Mouse (Mus musculus) lung, postnatal 0 days (tissue): Measurements from ENCODE around the gene Klf9. TPM values are rescaled to one million over a fixed set of nuclear protein-coding genes. Genes with fewer than 3 reads are reported as not detected.

Experiments
- ATAC-seq: fragments of 200-750 bp; cut with Nextera tagmentation; 2 replicates; pipeline ENCODE4 v1.8.0; 2017; ENCODE audit warnings: moderate library complexity
- DNase-seq: peaks from one replicate; pipeline ENCODE4 v3.0.0-alpha.2; 2016; ENCODE audit warnings: low spot score
- H3K27ac ChIP-seq: fragments of 300-500 bp; sonication (generic); 2 replicates; pipeline ENCODE4 v1.5.1; 2014; ENCODE audit warnings: antibody characterized with exemption, mild to moderate bottlenecking, low read length, mixed read lengths
- H3K27me3 ChIP-seq: fragments of 300-500 bp; sonication (generic); replicated peaks from 2 replicates; pipeline ENCODE4 v1.6.1; 2014; ENCODE audit warnings: low read length, mixed read lengths; ENCODE audit not compliant: insufficient read depth
- H3K36me3 ChIP-seq: fragments of 300-500 bp; sonication (generic); 2 replicates; pipeline ENCODE4 v1.6.1; 2014; ENCODE audit warnings: low read length, mixed read lengths; ENCODE audit not compliant: insufficient read depth
- H3K4me1 ChIP-seq: fragments of 300-500 bp; sonication (generic); 2 replicates; pipeline ENCODE4 v1.6.1; 2014; ENCODE audit warnings: antibody characterized with exemption, low read depth, low read length, mixed read lengths; ENCODE audit not compliant: insufficient read depth
- H3K4me2 ChIP-seq: fragments of 300-500 bp; sonication (generic); replicated peaks from 2 replicates; pipeline ENCODE4 v1.6.1; 2014; ENCODE audit warnings: low read depth, mild to moderate bottlenecking, low read length, moderate library complexity, mixed read lengths
- H3K4me3 ChIP-seq: fragments of 300-500 bp; sonication (generic); 2 replicates; pipeline ENCODE4 v1.5.1; 2014; ENCODE audit warnings: low read depth, low read length
- H3K9ac ChIP-seq: fragments of 300-500 bp; sonication (generic); replicated peaks from 2 replicates; pipeline ENCODE4 v1.6.1; 2014; ENCODE audit warnings: low read depth, mild to moderate bottlenecking
- H3K9me3 ChIP-seq: fragments of 300-500 bp; sonication (generic); 2 replicates; pipeline ENCODE4 v1.6.1; 2016; ENCODE audit warnings: low read length, mixed read lengths
- CTCF ChIP-seq: IDR thresholded peaks from 2 replicates; pipeline ENCODE4 v1.5.1; 2016; ENCODE audit warnings: antibody characterized with exemption, mild to moderate bottlenecking
- EP300 ChIP-seq: IDR thresholded peaks from 2 replicates; pipeline ENCODE4 v1.6.1; 2016; ENCODE audit warnings: antibody characterized with exemption, mild to moderate bottlenecking, control low read depth
- WGBS: fragments of 180-500 bp; shearing (Covaris S2); extraction: QIAGEN DNeasy Blood & Tissue Kit; methylation state at CpG from one replicate; pipeline ENCODE4 v1.1.7; 2014; 5-methylcytosine and 5-hydroxymethylcytosine counted together
- polyA plus RNA-seq: library from polyadenylated mRNA; unstranded; fragments of >200 nt; fragmentation: Nextera tagmentation; extraction: Ambion mirVana; gene quantifications from 2 replicates; pipeline ENCODE4 v1.2.1, GENCODE M21; 2015

Klf9 gene
- polyA plus RNA-seq, 1 experiment from 2014 or later, result 46.2 TPM

DNA sequence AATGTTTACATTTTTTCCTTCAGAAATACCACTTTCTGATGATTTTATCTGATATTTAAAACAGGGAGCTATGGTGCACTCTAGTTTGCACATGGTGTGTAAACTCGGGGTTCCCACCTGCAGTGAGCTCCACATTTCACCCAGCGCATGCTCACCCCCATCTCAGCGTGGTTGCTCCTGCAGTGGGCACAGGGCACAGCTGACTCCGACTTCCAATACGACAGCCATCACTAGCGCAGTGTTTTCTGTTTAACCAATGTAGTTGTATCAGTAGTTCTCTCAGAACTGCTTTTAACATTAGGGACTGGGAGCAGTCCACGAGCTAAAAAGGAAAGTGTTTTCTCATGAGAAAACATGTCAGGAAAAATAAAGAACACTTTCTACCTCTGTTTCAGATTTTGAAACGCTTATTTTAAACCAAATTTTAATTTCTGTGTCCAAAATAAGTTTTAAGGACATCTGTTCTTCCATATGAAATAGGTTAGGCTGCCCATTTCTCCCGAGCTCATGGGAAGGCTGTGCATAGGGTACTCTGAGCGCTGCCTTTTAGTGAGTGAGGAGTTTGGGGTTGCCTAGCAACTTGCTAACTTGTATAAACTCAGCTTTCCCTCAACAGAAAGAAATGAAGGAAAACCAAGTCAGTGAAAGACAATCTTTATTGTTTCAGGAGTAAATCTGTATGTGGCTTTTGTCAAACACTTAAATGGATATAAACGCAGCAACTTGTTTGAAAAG is 25.7 kb downstream of the Klf9 start:
- H3K27me3 ChIP-seq, result no peaks in the 10 kb centered on the region
- DNase-seq (no peak), ATAC-seq (no peak)
- no peak for TF ChIP-seq EP300
- TF ChIP-seq CTCF, result no peak
- WGBS, result 74% methylated on average over 11 of the region's 11 CpGs
- H3K27ac ChIP-seq, result no peak overlapping the region
- no peaks in the 10 kb centered on the region for H3K9me3 ChIP-seq
- no peak overlapping the region for H3K4me3 ChIP-seq
- no peaks in the 10 kb centered on the region for H3K4me1 ChIP-seq
- H3K36me3 ChIP-seq, result no peaks in the 10 kb centered on the region; the same call in 1 of the 2 replicates
- no peak overlapping the region for H3K9ac ChIP-seq
- H3K4me2 ChIP-seq, result no peak overlapping the region

DNA sequence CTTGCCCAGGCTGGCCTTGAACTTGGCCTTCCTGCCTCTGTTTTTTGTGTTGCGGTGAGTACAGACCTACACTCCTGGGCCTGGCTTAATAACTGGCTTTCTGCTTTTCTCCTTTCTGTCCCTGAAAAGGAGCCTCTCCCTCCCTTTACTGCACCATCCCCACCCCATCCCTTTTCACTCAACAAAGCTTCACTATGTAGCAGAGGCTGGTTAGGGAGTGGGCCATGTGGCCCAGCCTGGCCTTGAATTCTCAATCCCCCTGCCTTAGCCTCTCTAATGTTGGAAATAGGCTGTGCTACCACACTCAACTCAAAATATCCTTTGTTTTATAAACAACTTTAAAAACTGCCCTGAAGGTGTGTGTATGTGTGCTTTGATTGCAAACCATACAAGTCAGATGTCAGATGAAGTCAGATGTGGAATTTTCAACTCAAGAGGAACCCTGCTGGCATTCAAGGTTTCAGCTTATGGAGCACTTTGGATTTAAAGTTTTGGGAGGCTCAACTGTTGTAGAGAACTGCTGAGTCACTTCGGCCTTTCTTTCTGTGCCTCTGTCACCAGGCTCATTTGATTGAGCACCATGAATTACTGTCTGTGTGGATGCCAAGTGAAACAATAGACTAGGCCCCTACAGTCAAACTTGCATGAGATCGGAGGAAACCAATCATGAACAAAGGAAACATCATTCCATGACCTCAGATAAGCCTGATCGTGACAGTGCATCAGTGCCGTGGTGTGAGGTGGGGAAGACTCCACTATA is 28.1 kb downstream of the Klf9 start:
- no peak overlapping the region for H3K9ac ChIP-seq
- no peaks in the 10 kb centered on the region; the same call in 1 of the 2 replicates for H3K36me3 ChIP-seq
- no peak overlapping the region for H3K4me2 ChIP-seq
- no peaks in the 10 kb centered on the region for H3K9me3 ChIP-seq
- no peaks in the 10 kb centered on the region for H3K4me1 ChIP-seq
- H3K27ac ChIP-seq, result no peak overlapping the region
- H3K4me3 ChIP-seq, result no peak overlapping the region
- 71% methylated on average over 5 of the region's 5 CpGs for WGBS
- no peaks in the 10 kb centered on the region for H3K27me3 ChIP-seq
- DNase-seq, result peak; percentile 45
- TF ChIP-seq EP300, result no peak
- TF ChIP-seq CTCF, result no peak
- ATAC-seq, result peak; percentile 51

DNA sequence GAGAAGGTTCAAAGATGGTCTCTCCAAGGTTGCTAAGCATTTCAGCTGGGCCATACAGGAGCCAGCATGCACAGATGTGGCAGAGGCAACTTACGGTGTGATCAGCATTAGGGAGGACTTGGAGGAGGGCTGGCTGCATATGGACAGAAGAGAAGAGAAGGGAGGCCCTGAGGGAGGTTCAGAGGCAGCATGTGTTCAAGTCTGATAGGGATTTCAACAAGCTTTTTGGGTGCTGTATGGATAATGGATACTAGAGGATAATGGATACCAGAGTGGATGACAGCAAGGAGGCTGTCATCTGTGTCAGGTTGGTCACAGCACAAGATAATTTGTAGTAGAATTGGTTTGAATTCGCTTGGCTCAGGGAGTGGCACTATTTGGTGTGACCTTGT is 28.6 kb downstream of the Klf9 start:
- H3K36me3 ChIP-seq, result no peaks in the 10 kb centered on the region; the same call in 1 of the 2 replicates
- no peak overlapping the region for H3K27ac ChIP-seq
- no peak for ATAC-seq
- no peak overlapping the region for H3K4me3 ChIP-seq
- no peak overlapping the region for H3K9ac ChIP-seq
- 98% methylated on average over 2 of the region's 2 CpGs for WGBS
- TF ChIP-seq CTCF, result no peak
- TF ChIP-seq EP300, result no peak
- H3K27me3 ChIP-seq, result no peaks in the 10 kb centered on the region
- DNase-seq, result no peak
- H3K9me3 ChIP-seq, result no peaks in the 10 kb centered on the region
- no peaks in the 10 kb centered on the region for H3K4me1 ChIP-seq
- no peak overlapping the region for H3K4me2 ChIP-seq

DNA sequence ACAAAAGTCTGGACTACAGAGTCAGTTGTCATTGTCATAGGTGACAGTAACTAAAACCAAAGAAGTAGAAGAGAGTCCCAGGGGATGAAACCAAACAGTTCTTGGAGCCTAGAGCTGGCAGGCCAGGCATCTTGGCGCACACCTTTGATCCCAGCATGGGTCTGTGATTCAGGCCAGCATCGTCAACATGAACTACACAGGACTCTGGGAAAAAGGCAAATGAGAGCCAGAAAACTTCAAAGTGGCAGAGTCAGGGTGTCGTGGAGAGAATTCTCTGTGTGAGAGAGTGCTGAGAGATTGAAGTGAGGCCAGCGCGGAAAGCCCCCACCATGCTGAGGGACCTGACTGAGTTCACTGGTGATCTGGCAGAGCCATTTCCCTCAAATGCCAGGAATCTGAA is 29.4 kb downstream of the Klf9 start:
- 86% methylated on average over 5 of the region's 5 CpGs for WGBS
- ATAC-seq (no peak), DNase-seq (no peak)
- no peak overlapping the region for H3K4me3 ChIP-seq
- H3K27me3 ChIP-seq, result no peaks in the 10 kb centered on the region
- no peak overlapping the region for H3K4me2 ChIP-seq
- H3K9ac ChIP-seq, result no peak overlapping the region
- TF ChIP-seq EP300, result no peak
- no peak for TF ChIP-seq CTCF
- H3K4me1 ChIP-seq, result no peaks in the 10 kb centered on the region; the same call in 1 of the 2 replicates
- no peaks in the 10 kb centered on the region; the same call in 1 of the 2 replicates for H3K36me3 ChIP-seq
- H3K9me3 ChIP-seq, result no peaks in the 10 kb centered on the region
- no peak overlapping the region for H3K27ac ChIP-seq

DNA sequence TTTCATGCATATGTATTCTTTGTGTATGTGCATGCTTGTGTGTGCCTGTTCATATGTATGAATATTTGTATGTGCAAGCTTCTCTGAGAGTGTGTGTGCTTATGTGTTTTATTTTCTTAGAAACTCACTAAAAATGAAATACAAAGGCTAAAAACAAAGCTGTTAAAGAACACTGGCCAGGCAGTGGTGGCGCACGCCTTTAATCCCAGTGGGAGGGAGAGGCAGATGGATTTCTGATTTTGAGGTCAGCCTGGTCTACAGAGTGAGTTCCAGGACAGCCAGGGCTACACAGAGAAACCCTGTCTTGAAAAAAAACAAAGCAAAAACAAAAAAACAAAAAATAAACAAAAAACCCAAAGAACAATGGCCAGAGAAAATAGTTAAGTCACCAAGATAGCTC is 30.1 kb downstream of the Klf9 start:
- DNase-seq (no peak), ATAC-seq (no peak)
- TF ChIP-seq CTCF, result no peak
- TF ChIP-seq EP300, result no peak
- H3K27me3 ChIP-seq, result no peaks in the 10 kb centered on the region
- H3K4me3 ChIP-seq, result no peak overlapping the region
- no peaks in the 10 kb centered on the region for H3K9me3 ChIP-seq
- H3K36me3 ChIP-seq, result no peaks in the 10 kb centered on the region; the same call in 1 of the 2 replicates
- WGBS, result 98% methylated on average over 2 of the region's 2 CpGs
- no peaks in the 10 kb centered on the region; the same call in 1 of the 2 replicates for H3K4me1 ChIP-seq
- no peak overlapping the region for H3K4me2 ChIP-seq
- no peak overlapping the region for H3K27ac ChIP-seq
- no peak overlapping the region for H3K9ac ChIP-seq

DNA sequence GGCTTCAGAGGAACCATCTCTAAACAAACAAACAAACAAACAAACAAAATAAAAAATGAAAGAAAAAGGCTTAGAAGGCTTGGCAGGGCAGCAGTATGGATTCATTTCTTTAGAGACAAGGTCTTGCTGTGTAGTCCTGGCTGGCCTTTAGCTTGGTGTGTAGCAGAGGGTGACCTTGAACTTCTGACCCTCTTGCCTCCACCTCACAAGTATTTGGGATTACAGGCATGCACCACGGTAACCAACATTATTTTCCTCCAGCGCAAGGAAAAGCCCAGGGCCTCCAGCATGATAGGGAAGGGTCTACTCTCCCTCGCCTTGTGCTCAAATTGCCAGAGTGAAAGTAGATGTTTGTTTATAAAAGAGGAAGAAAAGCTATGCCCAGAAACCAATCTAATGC is 34.1 kb downstream of the Klf9 start:
- H3K36me3 ChIP-seq, result no peaks in the 10 kb centered on the region
- H3K27ac ChIP-seq, result no peak overlapping the region
- no peak overlapping the region for H3K4me3 ChIP-seq
- no peak overlapping the region for H3K9ac ChIP-seq
- H3K27me3 ChIP-seq, result no peaks in the 10 kb centered on the region
- no peaks in the 10 kb centered on the region; the same call in 1 of the 2 replicates for H3K4me1 ChIP-seq
- DNase-seq (no peak), ATAC-seq (no peak)
- no peaks in the 10 kb centered on the region for H3K9me3 ChIP-seq
- TF ChIP-seq EP300, result no peak
- TF ChIP-seq CTCF, result no peak
- H3K4me2 ChIP-seq, result no peak overlapping the region
- WGBS, result 68% methylated on average over 3 of the region's 3 CpGs
